In genomic region chr1:167802510-167803271, GRCm38 (mm10) we compare ENCODE assay signal across 8 mouse cellular contexts.
A peak's percentile ranks its signal among the peaks of the same experiment; 100 is the strongest.
DNase-seq lines count a peak whose midpoint lies in the region; ATAC-seq and TF ChIP-seq lines count a peak whose summit lies in the region.

No protein-coding gene starts in this region.

- H3K4me2 ChIP-seq in hindbrain, embryonic 13.5 days: peak overlapping the region; percentile 82
- peak overlapping the region; percentile 85 for H3K4me2 ChIP-seq in limb, embryonic 13.5 days (replicated peaks)

- no peaks in the 10 kb centered on the region for H3K4me1 ChIP-seq in cerebellum, adult 2 months (ENCODE audit: control insufficient read depth, insufficient read depth, low read length)
- peaks cover 36% of the 10 kb centered on the region for H3K4me1 ChIP-seq in hindbrain, embryonic 13.5 days (replicated peaks)
- peaks cover 11% of the 10 kb centered on the region for H3K4me1 ChIP-seq in limb, embryonic 13.5 days

- no peak overlapping the region for H3K27ac ChIP-seq in cerebellum, adult 2 months (ENCODE audit: insufficient read depth, low read length)
- peak overlapping the region; percentile 92 for H3K27ac ChIP-seq in hindbrain, embryonic 13.5 days
- no peak overlapping the region for H3K27ac ChIP-seq in limb, embryonic 13.5 days

- peak overlapping the region; percentile 71 for H3K9ac ChIP-seq in hindbrain, embryonic 13.5 days
- H3K9ac ChIP-seq in limb, embryonic 13.5 days: peak overlapping the region; percentile 53

- TF ChIP-seq CTCF in cerebellum, adult 2 months (IDR thresholded peaks at IDR 0.05; ENCODE audit: borderline replicate concordance, insufficient read depth, low read depth, low read length): no peak

- 3% methylated on average over 59 of the region's 59 CpGs for whole genome bisulfite sequencing in cerebellum, adult 2 months
- under 1% methylated on average over 59 of the region's 59 CpGs for WGBS in hindbrain, embryonic 13.5 days
- under 1% methylated on average over 59 of the region's 59 CpGs for WGBS in limb, embryonic 13.5 days

- peak; percentile 83 for ATAC-seq in hindbrain, embryonic 13.5 days (ENCODE audit: low FRiP score)
- peak; percentile 68; the same call in 1 of the 2 replicates for ATAC-seq in limb, embryonic 13.5 days (ENCODE audit: low FRiP score, low read depth)

- H3K36me3 ChIP-seq in hindbrain, embryonic 13.5 days: no peaks in the 10 kb centered on the region
- no peaks in the 10 kb centered on the region for H3K36me3 ChIP-seq in limb, embryonic 13.5 days

- no peaks in the 10 kb centered on the region for H3K9me3 ChIP-seq in hindbrain, embryonic 13.5 days
- no peaks in the 10 kb centered on the region for H3K9me3 ChIP-seq in limb, embryonic 13.5 days

- H3K27me3 ChIP-seq in cerebellum, adult 2 months (ENCODE audit: control insufficient read depth, insufficient read depth, low read length): no peaks in the 10 kb centered on the region
- H3K27me3 ChIP-seq in hindbrain, embryonic 13.5 days: peaks cover 37% of the 10 kb centered on the region
- H3K27me3 ChIP-seq in limb, embryonic 13.5 days: peaks cover 57% of the 10 kb centered on the region

- peak in 1 of 2 experiments; percentile 11 for DNase-seq in cerebellum, adult 2 months
- DNase-seq in cerebellum, adult 9-10 months: no peak
- DNase-seq in urinary bladder, postnatal 25 days (ENCODE audit: low spot score): peak; percentile 8
- DNase-seq in urinary bladder, adult 2 months (ENCODE audit: low spot score): no peak
- peak; percentile 8 for DNase-seq in retina, adult 2 months (ENCODE audit: low read depth, low spot score)
- DNase-seq in thymus, postnatal 25 days: no peak

- peak overlapping the region; percentile 54 for H3K4me3 ChIP-seq in cerebellum, adult 2 months (replicated peaks; ENCODE audit: insufficient read depth, low read depth, low read length)
- peak overlapping the region; percentile 51 for H3K4me3 ChIP-seq in hindbrain, embryonic 13.5 days
- H3K4me3 ChIP-seq in limb, embryonic 13.5 days: peak overlapping the region; percentile 50

- no peak for TF ChIP-seq POLR2A in cerebellum, adult 2 months (IDR thresholded peaks at IDR 0.05; ENCODE audit: borderline replicate concordance, insufficient read depth, low read length)

Comparison
In these comparisons a context has a peak if more than half of its experiments do, and no peak if none do; other contexts are left out.
1. DNase-seq: peak in urinary bladder, postnatal 25 days (single experiment) and retina, adult 2 months (single experiment); none in cerebellum, adult 9-10 months (single experiment), urinary bladder, adult 2 months (single experiment) and thymus, postnatal 25 days (single experiment).
2. Peak in every context shown above with its lines, with median percentiles within 50 percentile points of each other: H3K4me3 ChIP-seq.